Mouse (Mus musculus) heart, adult 2 months (tissue): ENCODE measurements around the gene Napb.

ENCODE experiments used
- EP300 ChIP-seq: fragments of 200-500 bp; IDR thresholded peaks from 2 replicates; pipeline ENCODE4 v1.6.1; 2011; ENCODE audit warnings: low read depth, low read length, control low read depth; ENCODE audit not compliant: insufficient read depth
- POLR2A ChIP-seq: fragments of 200-500 bp; IDR thresholded peaks from 2 replicates; pipeline ENCODE4 v1.6.1; 2011; ENCODE audit warnings: mild to moderate bottlenecking, low read depth, low read length, control low read depth; ENCODE audit not compliant: insufficient read depth

GRCm38 (mm10) chr2:148712326-148712725, 19.9 kb downstream of the Napb start:
- TF ChIP-seq POLR2A (no peak), EP300 (no peak)
